18 mouse cellular contexts compared by ENCODE assay signal in genomic region chr4:76244371-76244770, GRCm38 (mm10).
DNase-seq lines count a peak whose midpoint lies in the region; ATAC-seq lines count a peak whose summit lies in the region.
"Had no signal": no experiment of that assay in that cellular context is flagged by ENCODE, and none has a peak within 500 bp of the region (broad histone marks: within the 10 kb centered on the region; RNA-seq: fewer than 3 reads in every experiment).

No protein-coding gene starts in this region.

- no peak overlapping the region for H3K27ac ChIP-seq in forebrain, embryonic 15.5 days (replicated peaks)
- no peak overlapping the region for H3K27ac ChIP-seq in midbrain, embryonic 15.5 days
- H3K27ac ChIP-seq: kidney, embryonic 15.5 days; left cerebral cortex, adult 2 months; limb, embryonic 12.5 days; liver, embryonic 13.5 days had no signal

- peak; percentile 13 for DNase-seq in embryo, embryonic 11.5 days (ENCODE audit: low read depth, low spot score)
- no peak for DNase-seq in embryo, embryonic 10.5 days (ENCODE audit: low spot score)
- peak; percentile 7 for DNase-seq in left cerebral cortex, postnatal 4 days
- DNase-seq in left cerebral cortex, postnatal 25 days (ENCODE audit: low spot score in 2 of 2): no peak
- no peak for DNase-seq in heart, adult 8-10 months (ENCODE audit: low spot score)
- DNase-seq in layer of hippocampus, postnatal 36 days: no peak
- DNase-seq: cerebellum, postnatal 10 days; embryo, embryonic 11 days; gastrocnemius, postnatal 25 days; liver, embryonic 13.5 days; retina, postnatal 1 day; thymus, postnatal 4 days had no signal

- 0 out of 2 replicates have a peak, but pooled peaks have one; percentile 38 for ATAC-seq in forebrain, embryonic 15.5 days (replicated peaks)
- ATAC-seq in midbrain, embryonic 15.5 days (replicated peaks): peak; percentile 50
- ATAC-seq: CD4-positive, CD25-positive, alpha-beta regulatory T cell, adult 4 months had no signal

- peaks cover 6% of the 10 kb centered on the region for H3K4me1 ChIP-seq in forebrain, embryonic 15.5 days
- H3K4me1 ChIP-seq in midbrain, embryonic 15.5 days: peaks cover 5% of the 10 kb centered on the region
- H3K4me1 ChIP-seq: limb, embryonic 12.5 days; liver, embryonic 13.5 days had no signal

- no peak overlapping the region for H3K4me3 ChIP-seq in forebrain, embryonic 15.5 days
- no peak overlapping the region for H3K4me3 ChIP-seq in midbrain, embryonic 15.5 days
- H3K4me3 ChIP-seq: kidney, embryonic 15.5 days; left cerebral cortex, adult 2 months; limb, embryonic 12.5 days; liver, embryonic 13.5 days had no signal

- no peaks in the 10 kb centered on the region for H3K36me3 ChIP-seq in forebrain, embryonic 15.5 days
- H3K36me3 ChIP-seq in midbrain, embryonic 15.5 days (replicated peaks): no peaks in the 10 kb centered on the region
- H3K36me3 ChIP-seq: kidney, embryonic 15.5 days; liver, embryonic 13.5 days had no signal

- 56% methylated on average over 6 of the region's 6 CpGs for WGBS in forebrain, embryonic 15.5 days
- WGBS in midbrain, embryonic 15.5 days: 35% methylated on average over 6 of the region's 6 CpGs

- no peaks in the 10 kb centered on the region for H3K9me3 ChIP-seq in forebrain, embryonic 15.5 days
- no peaks in the 10 kb centered on the region for H3K9me3 ChIP-seq in midbrain, embryonic 15.5 days
- H3K9me3 ChIP-seq: kidney, embryonic 15.5 days; limb, embryonic 12.5 days; liver, embryonic 13.5 days had no signal

- intact Hi-C loops in left cerebral cortex, postnatal 4 days (cut with DNase I): no loop called here
- intact Hi-C loops in left cerebral cortex, postnatal 25 days (cut with DNase I): no loop called here

- H3K27me3 ChIP-seq in forebrain, embryonic 15.5 days: no peaks in the 10 kb centered on the region
- H3K27me3 ChIP-seq in midbrain, embryonic 15.5 days (replicated peaks): no peaks in the 10 kb centered on the region
- H3K27me3 ChIP-seq: kidney, embryonic 15.5 days; limb, embryonic 12.5 days; liver, embryonic 13.5 days had no signal

- no peak overlapping the region for H3K4me2 ChIP-seq in forebrain, embryonic 15.5 days (replicated peaks)
- no peak overlapping the region for H3K4me2 ChIP-seq in midbrain, embryonic 15.5 days
- H3K4me2 ChIP-seq: kidney, embryonic 15.5 days; limb, embryonic 12.5 days; liver, embryonic 13.5 days had no signal

- H3K9ac ChIP-seq in forebrain, embryonic 15.5 days (replicated peaks): no peak overlapping the region
- H3K9ac ChIP-seq in midbrain, embryonic 15.5 days: no peak overlapping the region
- H3K9ac ChIP-seq: kidney, embryonic 15.5 days; limb, embryonic 12.5 days; liver, embryonic 13.5 days had no signal

Comparison
In these comparisons a context has a peak if more than half of its experiments do, and no peak if none do; other contexts are left out.
1. DNase-seq: peak in embryo, embryonic 11.5 days (single experiment) and left cerebral cortex, postnatal 4 days (single experiment); none in embryo, embryonic 10.5 days (single experiment), left cerebral cortex, postnatal 25 days (0 of 2), heart, adult 8-10 months (single experiment) and layer of hippocampus, postnatal 36 days (0 of 2).